Mouse (Mus musculus): ENCODE results near the gene Cygb. TPM values are rescaled to one million over a fixed set of nuclear protein-coding genes. Genes with fewer than 3 reads are reported as not detected.
"Not testable (repeated sequence)": the region's sequence is repeated elsewhere in the genome, so short reads cannot be mapped to it uniquely, and the experiment has no call there.

Cygb gene
- polyA plus RNA-seq, 1 experiment from 2014 or later, result 2.8 TPM

GRCm38 (mm10) chr11:116671112-116671844, 17.2 kb upstream of the Cygb start:
- peaks cover 49% of the 10 kb centered on the region for H3K4me1 ChIP-seq

GRCm38 (mm10) chr11:116670386-116670785, 16.3 kb upstream of the Cygb start:
- Histone ChIP-seq H3K27ac (no peak overlapping the region), H3K4me1 (peaks cover 57% of the 10 kb centered on the region), H3K36me3 (peaks cover 29% of the 10 kb centered on the region), H3K4me3 (no peak overlapping the region), H3K9me3 (no peaks in the 10 kb centered on the region), H3K27me3 (ENCODE audit: insufficient read depth, poor library complexity, severe bottlenecking) (peaks cover 9% of the 10 kb centered on the region; the same call in 1 of the 2 replicates)
- WGBS, result 82% methylated on average over 7 of the region's 7 CpGs
- no peak for DNase-seq (ENCODE audit: low spot score)

More at GRCm38 (mm10) chr11:116671112-116671844, 17.2 kb upstream of the Cygb start:
- Histone ChIP-seq H3K27ac (peak overlapping the region; percentile 90), H3K27me3 (ENCODE audit: insufficient read depth, poor library complexity, severe bottlenecking) (peaks cover 9% of the 10 kb centered on the region; the same call in 1 of the 2 replicates), H3K4me3 (peak overlapping the region; percentile 73), H3K36me3 (peaks cover 38% of the 10 kb centered on the region), H3K9me3 (no peaks in the 10 kb centered on the region)
- peak; percentile 97 for DNase-seq (ENCODE audit: low spot score)
- WGBS, result 2% methylated on average over 45 of the region's 45 CpGs

GRCm38 (mm10) chr11:116669787-116670365, 15.8 kb upstream of the Cygb start:
- DNase-seq (ENCODE audit: low spot score), result no peak
- 42% methylated on average over 13 of the region's 13 CpGs for WGBS
- H3K36me3 ChIP-seq, result peaks cover 24% of the 10 kb centered on the region

GRCm38 (mm10) chr11:116669316-116669715, 15.2 kb upstream of the Cygb start:
- H3K27ac ChIP-seq, result no peak overlapping the region; the same call in 1 of the 2 replicates
- no peak overlapping the region for H3K4me3 ChIP-seq
- DNase-seq (ENCODE audit: low spot score), result no peak
- peaks cover 18% of the 10 kb centered on the region for H3K36me3 ChIP-seq
- peaks cover 56% of the 10 kb centered on the region for H3K4me1 ChIP-seq
- peaks cover 9% of the 10 kb centered on the region; the same call in 1 of the 2 replicates for H3K27me3 ChIP-seq (ENCODE audit: insufficient read depth, poor library complexity, severe bottlenecking)
- 38% methylated on average over 5 of the region's 5 CpGs for WGBS
- no peaks in the 10 kb centered on the region for H3K9me3 ChIP-seq

More at GRCm38 (mm10) chr11:116669787-116670365, 15.8 kb upstream of the Cygb start:
- Histone ChIP-seq H3K9me3 (no peaks in the 10 kb centered on the region), H3K27ac (no peak overlapping the region), H3K27me3 (ENCODE audit: insufficient read depth, poor library complexity, severe bottlenecking) (peaks cover 9% of the 10 kb centered on the region; the same call in 1 of the 2 replicates), H3K4me3 (no peak overlapping the region), H3K4me1 (peaks cover 60% of the 10 kb centered on the region)

- 35% methylated on average over 7 of the region's 7 CpGs for WGBS
- Histone ChIP-seq H3K4me1 (peaks cover 57% of the 10 kb centered on the region), H3K4me3 (no peak overlapping the region), H3K27me3 (ENCODE audit: insufficient read depth, poor library complexity, severe bottlenecking) (peaks cover 11% of the 10 kb centered on the region; the same call in 1 of the 2 replicates), H3K36me3 (peaks cover 14% of the 10 kb centered on the region), H3K27ac (peak overlapping the region; percentile 69), H3K9me3 (no peaks in the 10 kb centered on the region)
- no peak for DNase-seq (ENCODE audit: low spot score)
These were observed 14.7 kb upstream of the Cygb start for GRCm38 (mm10) chr11:116668839-116669238.

GRCm38 (mm10) chr11:116668381-116668825, 14.3 kb upstream of the Cygb start:
- 66% methylated on average over 10 of the region's 10 CpGs for WGBS
- Histone ChIP-seq H3K27ac (peak overlapping the region; percentile 69), H3K9me3 (no peaks in the 10 kb centered on the region), H3K27me3 (ENCODE audit: insufficient read depth, poor library complexity, severe bottlenecking) (peaks cover 15% of the 10 kb centered on the region; the same call in 1 of the 2 replicates), H3K4me3 (no peak overlapping the region), H3K36me3 (peaks cover 9% of the 10 kb centered on the region), H3K4me1 (peaks cover 61% of the 10 kb centered on the region)
- DNase-seq (ENCODE audit: low spot score), result no peak

- Histone ChIP-seq H3K4me3 (no peak overlapping the region), H3K27ac (no peak overlapping the region), H3K27me3 (ENCODE audit: insufficient read depth, poor library complexity, severe bottlenecking) (peaks cover 20% of the 10 kb centered on the region; the same call in 1 of the 2 replicates), H3K4me1 (peaks cover 61% of the 10 kb centered on the region), H3K9me3 (no peaks in the 10 kb centered on the region), H3K36me3 (peaks cover 5% of the 10 kb centered on the region)
- WGBS, result 85% methylated on average over 8 of the region's 8 CpGs
- no peak for DNase-seq (ENCODE audit: low spot score)
These were observed 13.8 kb upstream of the Cygb start for GRCm38 (mm10) chr11:116667930-116668329.

- H3K27ac ChIP-seq; H3K9me3 ChIP-seq; H3K36me3 ChIP-seq; DNase-seq (ENCODE audit: low spot score); H3K4me3 ChIP-seq: not testable (repeated sequence)
- H3K4me1 ChIP-seq, result peaks cover 66% of the 10 kb centered on the region
- 74% methylated on average over 5 of the region's 5 CpGs for WGBS
- H3K27me3 ChIP-seq (ENCODE audit: insufficient read depth, poor library complexity, severe bottlenecking), result peaks cover 29% of the 10 kb centered on the region
These were observed 12.9 kb upstream of the Cygb start for GRCm38 (mm10) chr11:116667012-116667411.

GRCm38 (mm10) chr11:116666566-116666965, 12.5 kb upstream of the Cygb start:
- Histone ChIP-seq H3K27me3 (ENCODE audit: insufficient read depth, poor library complexity, severe bottlenecking) (peaks cover 34% of the 10 kb centered on the region), H3K4me1 (peaks cover 71% of the 10 kb centered on the region), H3K9me3 (no peaks in the 10 kb centered on the region), H3K36me3 (no peaks in the 10 kb centered on the region), H3K4me3 (no peak overlapping the region), H3K27ac (no peak overlapping the region)
- DNase-seq (ENCODE audit: low spot score), result no peak
- 55% methylated on average over 9 of the region's 9 CpGs for WGBS

GRCm38 (mm10) chr11:116665289-116665688, 11.2 kb upstream of the Cygb start:
- no peak for DNase-seq (ENCODE audit: low spot score)
- H3K36me3 ChIP-seq, result no peaks in the 10 kb centered on the region
- 75% methylated on average over 10 of the region's 10 CpGs for WGBS
- no peak overlapping the region for H3K4me3 ChIP-seq
- peaks cover 74% of the 10 kb centered on the region for H3K4me1 ChIP-seq
- no peak overlapping the region for H3K27ac ChIP-seq
- peaks cover 42% of the 10 kb centered on the region for H3K27me3 ChIP-seq (ENCODE audit: insufficient read depth, poor library complexity, severe bottlenecking)
- H3K9me3 ChIP-seq, result no peaks in the 10 kb centered on the region

- Histone ChIP-seq H3K9me3 (no peaks in the 10 kb centered on the region), H3K27me3 (ENCODE audit: insufficient read depth, poor library complexity, severe bottlenecking) (peaks cover 41% of the 10 kb centered on the region), H3K4me3 (no peak overlapping the region), H3K4me1 (peaks cover 82% of the 10 kb centered on the region), H3K27ac (peak overlapping the region; percentile 57), H3K36me3 (no peaks in the 10 kb centered on the region)
- no peak for DNase-seq (ENCODE audit: low spot score)
- WGBS, result 61% methylated on average over 8 of the region's 8 CpGs
These were observed 7.8 kb upstream of the Cygb start for GRCm38 (mm10) chr11:116661948-116662377.

- peaks cover 43% of the 10 kb centered on the region for H3K27me3 ChIP-seq (ENCODE audit: insufficient read depth, poor library complexity, severe bottlenecking)
- peaks cover 86% of the 10 kb centered on the region for H3K4me1 ChIP-seq
- DNase-seq (ENCODE audit: low spot score), result no peak
- WGBS, result 21% methylated on average over 13 of the region's 13 CpGs
- peak overlapping the region; percentile 10; the same call in 1 of the 2 replicates for H3K4me3 ChIP-seq
- H3K36me3 ChIP-seq, result no peaks in the 10 kb centered on the region
- H3K27ac ChIP-seq, result peak overlapping the region; percentile 57
- H3K9me3 ChIP-seq, result no peaks in the 10 kb centered on the region
These were observed 7.3 kb upstream of the Cygb start for GRCm38 (mm10) chr11:116661291-116661947.

Data from heart, embryonic 10.5 days (tissue).